Mouse (Mus musculus) heart, postnatal 25 days (tissue): Measurements from ENCODE around the gene Prcc. TPM values are rescaled to one million over a fixed set of nuclear protein-coding genes. Genes with fewer than 3 reads are reported as not detected.
"Not testable (repeated sequence)": the region's sequence is repeated elsewhere in the genome, so short reads cannot be mapped to it uniquely, and the experiment has no call there.

Experiments used
- DNase-seq: peaks from one replicate; pipeline ENCODE4 v3.0.0; 2022; ENCODE audit warnings: low spot score
- intact Hi-C: fragments of 180-260 bp; cut with DNase I; formaldehyde crosslinking; loops from one replicate; pipeline ENCODE4 v1.15.1; 2025
- total RNA-seq, 2 experiments: library from RNA; stranded (reverse); gene quantifications; 2 replicates each; pipeline ENCODE4 v1.2.3; 2021

Prcc gene
- total RNA-seq, 2 experiments from 2014 or later: 48.3 to 50.7 TPM

DNA sequence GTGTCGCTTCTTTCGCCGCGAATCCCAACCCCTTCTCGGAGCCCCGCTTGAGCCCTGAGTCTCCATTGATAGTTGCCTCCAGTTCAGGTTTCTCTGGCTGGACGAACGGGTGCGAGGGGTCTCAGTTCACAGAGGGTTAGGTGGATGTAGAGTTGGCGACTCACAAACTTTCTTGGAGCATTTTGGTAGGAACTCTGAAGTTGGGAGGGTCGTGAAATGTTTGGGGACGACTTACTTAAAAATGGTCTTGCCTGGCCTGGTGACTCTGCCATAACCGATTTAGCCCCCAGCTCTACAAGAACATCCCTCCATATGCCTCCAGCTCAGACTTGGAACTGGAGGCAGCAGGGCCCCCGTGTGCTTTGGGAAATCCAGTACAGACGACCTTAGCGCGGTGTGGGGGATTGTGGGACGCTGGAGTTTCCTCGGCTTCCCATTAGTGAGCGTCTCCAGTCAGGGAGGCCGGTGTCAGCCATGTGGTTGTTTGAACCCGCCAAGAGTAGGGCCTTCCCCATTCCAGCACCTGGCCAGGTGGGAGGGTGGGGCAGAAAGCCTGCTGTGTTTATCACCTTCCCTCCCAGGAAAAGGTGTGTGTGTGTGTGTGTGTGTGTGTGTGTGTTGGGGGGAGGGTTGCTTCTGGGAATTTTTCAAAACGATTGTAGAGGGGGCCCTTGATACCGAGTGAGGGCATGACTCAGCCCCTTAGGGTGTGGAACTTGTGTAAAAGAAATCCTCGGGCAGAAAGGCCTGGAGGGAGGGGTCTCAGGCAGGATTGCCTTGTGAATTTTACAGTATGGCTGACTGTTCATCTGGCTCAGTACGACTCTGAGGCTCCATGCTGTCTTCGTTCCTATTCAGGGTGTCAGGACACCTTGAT, 21.8 kb upstream of the Prcc start:
- intact Hi-C loops: loop anchor here (1.0 kb wide), 1 partner anchor 21 kb away; no protein-coding TSS in a partner anchor
- DNase-seq: no peak

- peak; percentile 51 for DNase-seq
- intact Hi-C loops: loop anchor here (1.0 kb wide), 1 partner anchor 20 kb away; no protein-coding TSS in a partner anchor
Observed at GRCm38 (mm10) chr3:87906601-87906980, 21.2 kb upstream of the Prcc start.

- intact Hi-C loops: loop anchor here (1.0 kb wide), 1 partner anchor 20 kb away; no protein-coding TSS in a partner anchor
- peak; percentile 93 for DNase-seq
Observed at GRCm38 (mm10) chr3:87905880-87906485, 20.6 kb upstream of the Prcc start, which contains the start of gene Hdgf. Hdgf (plus strand) TSS chr3:87906321.

- intact Hi-C loops: no loop called here
Observed at GRCm38 (mm10) chr3:87903821-87904220, 18.4 kb upstream of the Prcc start.

DNA sequence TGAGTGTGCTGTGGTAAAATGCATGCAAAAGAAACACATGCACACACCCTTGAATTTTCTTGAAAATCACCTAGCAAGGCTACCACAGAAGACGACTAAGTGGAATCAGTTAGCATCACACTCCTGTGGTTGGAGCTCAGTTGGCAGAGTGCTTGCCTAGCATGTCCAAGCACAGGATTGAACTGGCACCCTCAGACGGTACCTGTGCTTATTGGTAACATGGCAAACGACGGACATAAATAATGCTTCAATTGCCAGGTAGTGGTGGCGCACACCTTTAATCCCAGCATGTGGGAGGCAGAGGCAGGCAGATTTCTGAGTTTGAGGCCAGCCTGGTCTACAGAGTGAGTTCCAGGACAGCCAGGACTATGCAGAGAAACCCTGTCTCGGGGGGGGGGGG, 16.6 kb upstream of the Prcc start:
- intact Hi-C loops, DNase-seq: not testable (repeated sequence)

More at GRCm38 (mm10) chr3:87903821-87904220, 18.4 kb upstream of the Prcc start:
- DNase-seq: no peak

DNA sequence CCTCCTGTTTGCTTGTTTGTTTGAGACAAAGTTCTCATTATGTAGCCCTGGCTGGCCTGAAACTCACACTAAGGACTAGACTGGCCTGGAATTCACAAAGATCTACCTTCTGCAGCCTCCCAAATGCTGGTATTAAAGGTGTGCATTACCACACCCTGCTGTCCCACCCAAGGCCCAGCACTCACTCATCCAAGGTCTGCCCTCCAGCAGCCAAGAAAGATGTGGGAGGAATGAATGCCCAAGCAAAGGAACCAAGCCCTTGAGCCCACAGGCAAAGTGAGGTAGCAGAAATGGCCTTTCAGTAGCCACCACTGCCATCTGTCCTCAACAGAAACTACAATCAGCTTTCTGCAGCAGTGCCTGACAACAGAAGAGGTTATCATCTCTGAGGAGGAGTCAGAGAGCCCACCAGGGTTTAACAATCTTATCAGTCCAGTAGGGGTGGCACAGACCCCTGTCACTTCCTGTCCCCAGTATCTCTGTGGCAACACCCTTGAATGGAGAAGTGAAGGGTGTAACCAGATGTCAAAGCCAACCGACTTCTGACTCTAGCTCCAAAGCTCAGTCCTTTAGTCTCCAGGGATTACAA, 15.7 kb upstream of the Prcc start:
- intact Hi-C loops: no loop called here
- no peak for DNase-seq

GRCm38 (mm10) chr3:87899776-87900175, 14.4 kb upstream of the Prcc start:
- intact Hi-C loops: no loop called here
- no peak for DNase-seq

GRCm38 (mm10) chr3:87899266-87899665, 13.9 kb upstream of the Prcc start:
- no peak for DNase-seq
- intact Hi-C loops: no loop called here

- intact Hi-C loops: no loop called here
Observed at GRCm38 (mm10) chr3:87893367-87893905, 8.0 kb upstream of the Prcc start.

DNA sequence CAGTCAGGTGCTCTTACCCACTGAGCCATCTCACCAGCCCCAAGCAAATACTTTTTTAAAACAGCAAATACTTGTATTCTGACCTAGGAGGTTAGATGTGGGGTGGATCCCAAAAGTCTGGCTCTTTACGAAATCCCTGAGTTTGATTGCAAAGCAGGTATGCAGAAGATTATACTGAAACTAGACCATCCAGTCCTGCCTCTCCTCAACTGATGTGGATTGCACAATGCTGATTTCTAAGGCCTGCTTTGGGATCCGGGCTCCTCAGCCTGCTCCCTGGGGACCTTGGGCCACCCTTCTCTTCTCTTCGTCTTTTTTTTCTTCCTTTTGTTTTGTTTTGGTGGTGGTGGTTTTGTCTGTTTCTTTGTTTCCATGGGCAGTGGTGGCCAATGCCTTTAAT, 6.1 kb upstream of the Prcc start:
- no peak for DNase-seq
- intact Hi-C loops: no loop called here

More at GRCm38 (mm10) chr3:87893367-87893905, 8.0 kb upstream of the Prcc start:
- DNase-seq: no peak

DNA sequence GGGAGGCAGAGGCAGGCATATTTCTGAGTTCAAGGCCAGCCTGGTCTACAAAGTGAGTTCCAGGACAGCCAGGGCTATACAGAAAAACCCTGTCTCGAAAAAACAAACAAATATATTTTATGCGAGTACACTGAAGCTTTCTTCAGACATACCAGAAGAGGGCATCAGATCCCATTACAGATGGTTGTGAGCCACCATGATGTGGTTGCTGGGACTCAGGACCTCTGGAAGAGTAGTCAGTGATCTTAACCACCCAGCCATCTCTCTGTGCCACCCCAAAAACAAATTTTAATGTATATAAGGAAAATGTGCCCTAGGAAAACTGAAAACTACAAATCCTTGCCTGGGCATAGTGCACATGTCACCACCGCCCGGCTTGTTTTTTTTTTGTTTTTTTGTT, 2.0 kb upstream of the Prcc start:
- DNase-seq, intact Hi-C loops: not testable (repeated sequence)

DNA sequence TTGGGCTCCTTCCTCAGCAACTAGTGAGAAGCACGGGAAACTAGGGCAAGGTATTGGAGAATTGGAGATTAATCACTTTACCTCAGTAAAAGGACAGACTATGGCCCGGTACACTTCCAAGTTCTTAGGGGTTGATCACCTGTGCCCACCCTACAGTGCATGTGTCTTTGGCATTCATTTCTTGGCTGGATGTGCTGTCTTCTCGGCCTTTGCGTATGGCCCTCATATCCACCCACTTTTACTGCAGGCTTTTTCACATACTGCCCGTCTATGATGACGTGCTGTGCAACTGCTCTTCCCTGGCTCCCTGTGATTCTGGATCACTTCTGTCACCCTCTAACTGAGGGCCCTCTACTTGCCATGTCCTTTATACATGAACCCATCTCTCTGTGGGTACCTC, 1.0 kb upstream of the Prcc start:
- DNase-seq: no peak
- intact Hi-C loops: loop anchor here (1.0 kb wide), 2 partner anchors 20 to 32 kb away; partner anchors contain the start of gene Hdgf

- DNase-seq: no peak
- intact Hi-C loops: loop anchor here (1.0 kb wide), 2 partner anchors 20 to 32 kb away; partner anchors contain the start of gene Hdgf
Observed at GRCm38 (mm10) chr3:87886004-87886365, 577 bp upstream of the Prcc start.

- no peak for DNase-seq
- intact Hi-C loops: no loop called here
Observed at GRCm38 (mm10) chr3:87884708-87885251, 628 bp downstream of the Prcc start.

- DNase-seq: no peak
- intact Hi-C loops: no loop called here
Observed at GRCm38 (mm10) chr3:87884291-87884690, 1.1 kb downstream of the Prcc start.

- intact Hi-C loops: no loop called here
- DNase-seq: no peak
Observed at GRCm38 (mm10) chr3:87877730-87878129, 7.7 kb downstream of the Prcc start.

DNA sequence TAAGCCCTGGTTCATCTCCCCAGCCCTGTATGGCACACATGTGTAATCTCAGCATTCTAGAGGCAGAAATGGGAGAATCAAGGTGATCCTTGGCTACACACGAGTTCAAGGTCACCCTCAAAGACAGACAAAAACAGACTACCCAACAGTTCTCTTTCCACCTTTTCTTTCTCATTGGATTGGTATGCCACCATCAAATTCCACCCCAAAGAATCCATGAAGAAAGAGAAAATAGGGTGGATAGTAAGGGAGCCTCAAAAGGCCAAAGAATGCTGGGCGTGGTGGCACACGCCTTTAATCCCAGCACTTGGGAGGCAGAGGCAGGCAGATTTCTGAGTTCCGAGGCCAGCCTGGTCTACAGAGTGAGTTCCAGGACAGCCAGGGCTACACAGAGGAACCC, 21.3 kb downstream of the Prcc start:
- DNase-seq, intact Hi-C loops: not testable (repeated sequence)

- DNase-seq: peak; percentile 35
- intact Hi-C loops: loop anchor here (1.0 kb wide), 1 partner anchor 65 kb away; the partner anchor contains the start of gene Ntrk1
Observed at GRCm38 (mm10) chr3:87859813-87860212, 25.6 kb downstream of the Prcc start.

DNA sequence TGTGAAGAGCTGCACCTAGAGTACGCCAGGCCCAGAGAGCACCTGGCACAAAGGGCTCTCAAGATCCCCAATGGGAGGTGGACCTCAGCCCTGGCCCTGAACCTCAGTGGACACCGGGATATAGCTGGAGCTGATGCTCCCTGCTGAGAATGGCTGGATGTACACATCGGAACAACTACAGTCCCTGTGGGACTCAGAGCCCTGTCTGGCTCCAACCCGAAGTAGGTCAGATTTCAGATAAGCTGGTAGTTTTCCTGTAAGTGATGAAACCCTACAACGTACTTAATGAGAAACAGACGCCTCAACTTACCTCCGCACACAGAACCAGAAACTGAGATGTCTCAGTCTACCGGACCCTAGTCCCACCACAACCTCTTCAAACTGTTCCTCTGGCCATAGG, 27.7 kb downstream of the Prcc start:
- DNase-seq: no peak
- intact Hi-C loops: no loop called here

DNA sequence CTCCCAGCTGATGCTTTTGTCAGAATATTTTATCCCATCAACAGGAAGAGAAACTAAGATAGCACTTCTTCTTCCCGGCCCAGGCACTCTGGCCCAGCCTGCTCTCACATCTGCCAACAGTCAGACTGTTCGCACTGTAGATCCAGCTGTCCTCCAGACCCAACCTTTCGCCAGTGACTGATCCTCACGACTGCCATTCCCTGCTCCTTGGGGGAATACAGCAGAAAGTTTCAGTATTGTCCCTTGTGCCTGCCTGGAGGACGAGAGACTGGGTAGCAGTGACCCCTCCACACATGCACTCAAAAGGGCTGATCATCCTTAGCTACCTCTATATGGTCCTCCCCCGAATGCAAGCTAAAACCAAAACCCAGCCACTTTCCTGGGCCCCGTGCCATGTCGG, 29.5 kb downstream of the Prcc start:
- DNase-seq: no peak
- intact Hi-C loops: no loop called here
